Mouse (Mus musculus): ENCODE data around the gene Phldb3.
"Not testable (repeated sequence)": the region's sequence is repeated elsewhere in the genome, so short reads cannot be mapped to it uniquely, and the experiment has no call there.

Gene Phldb3

GRCm38 (mm10) chr7:24594309-24594803 is 16.2 kb upstream of the Phldb3 start:
- no peak for DNase-seq (ENCODE audit: inconsistent ontology term)

GRCm38 (mm10) chr7:24595464-24595863 is 15.1 kb upstream of the Phldb3 start:
- no peak for DNase-seq (ENCODE audit: inconsistent ontology term)

GRCm38 (mm10) chr7:24598121-24598520 is 12.4 kb upstream of the Phldb3 start:
- no peak for DNase-seq (ENCODE audit: inconsistent ontology term)

GRCm38 (mm10) chr7:24599211-24600067 is 11.1 kb upstream of the Phldb3 start:
- no peak for DNase-seq (ENCODE audit: inconsistent ontology term)

GRCm38 (mm10) chr7:24600941-24601597 is 9.5 kb upstream of the Phldb3 start:
- DNase-seq (ENCODE audit: inconsistent ontology term), result peak; percentile 88

GRCm38 (mm10) chr7:24605561-24605960 is 5.0 kb upstream of the Phldb3 start:
- DNase-seq (ENCODE audit: inconsistent ontology term), result peak; percentile 13

GRCm38 (mm10) chr7:24606046-24606445 is 4.5 kb upstream of the Phldb3 start:
- no peak for DNase-seq (ENCODE audit: inconsistent ontology term)

GRCm38 (mm10) chr7:24608017-24608416 is 2.5 kb upstream of the Phldb3 start:
- peak; percentile 64 for DNase-seq (ENCODE audit: inconsistent ontology term)

GRCm38 (mm10) chr7:24608561-24608960 is 2.0 kb upstream of the Phldb3 start:
- no peak for DNase-seq (ENCODE audit: inconsistent ontology term)

- peak; percentile 83 for DNase-seq (ENCODE audit: inconsistent ontology term)
Measured at GRCm38 (mm10) chr7:24610879-24611494, 424 bp downstream of the Phldb3 start.

- no peak for DNase-seq (ENCODE audit: inconsistent ontology term)
Measured at GRCm38 (mm10) chr7:24611709-24612108, 1.1 kb downstream of the Phldb3 start.

GRCm38 (mm10) chr7:24612308-24612910 is 1.8 kb downstream of the Phldb3 start:
- DNase-seq (ENCODE audit: inconsistent ontology term), result no peak

- DNase-seq (ENCODE audit: inconsistent ontology term), result no peak
Measured at GRCm38 (mm10) chr7:24614816-24615215, 4.3 kb downstream of the Phldb3 start.

GRCm38 (mm10) chr7:24617763-24618162 is 7.2 kb downstream of the Phldb3 start:
- no peak for DNase-seq (ENCODE audit: inconsistent ontology term)

GRCm38 (mm10) chr7:24618374-24618773 is 7.8 kb downstream of the Phldb3 start:
- DNase-seq (ENCODE audit: inconsistent ontology term), result not testable (repeated sequence)

GRCm38 (mm10) chr7:24619671-24620397 is 9.3 kb downstream of the Phldb3 start:
- no peak for DNase-seq (ENCODE audit: inconsistent ontology term)

- DNase-seq (ENCODE audit: inconsistent ontology term), result no peak
Measured at GRCm38 (mm10) chr7:24621193-24621592, 10.6 kb downstream of the Phldb3 start.

GRCm38 (mm10) chr7:24622967-24623366 is 12.4 kb downstream of the Phldb3 start:
- no peak for DNase-seq (ENCODE audit: inconsistent ontology term)

- DNase-seq (ENCODE audit: inconsistent ontology term), result peak; percentile 83
Measured at GRCm38 (mm10) chr7:24628685-24629610, 18.4 kb downstream of the Phldb3 start.

GRCm38 (mm10) chr7:24629672-24630071 is 19.1 kb downstream of the Phldb3 start:
- no peak for DNase-seq (ENCODE audit: inconsistent ontology term)

All from Muller cell, postnatal 12 days (primary cell).